Mouse (Mus musculus): ENCODE measurements around the gene Iqch. TPM values are rescaled to one million over a fixed set of nuclear protein-coding genes. Genes with fewer than 3 reads are reported as not detected.
A peak's percentile ranks its signal among the peaks of the same experiment; 100 is the strongest.

Gene Iqch
- polyA plus RNA-seq, 1 experiment, result not detected

- no peak for TF ChIP-seq POLR2A (IDR thresholded peaks at IDR 0.05; ENCODE audit: borderline replicate concordance, insufficient read depth, low read length)
- no peak for TF ChIP-seq CTCF (IDR thresholded peaks at IDR 0.05; ENCODE audit: borderline replicate concordance, insufficient read depth, low read depth, low read length)
- WGBS, result 93% methylated on average over 6 of the region's 6 CpGs
- no peaks in the 10 kb centered on the region for H3K27me3 ChIP-seq (ENCODE audit: control insufficient read depth, insufficient read depth, low read length)
- peaks cover 20% of the 10 kb centered on the region for H3K4me1 ChIP-seq (ENCODE audit: control insufficient read depth, insufficient read depth, low read length)
- no peak overlapping the region for H3K27ac ChIP-seq (ENCODE audit: insufficient read depth, low read length)
- no peak overlapping the region for H3K4me3 ChIP-seq (replicated peaks; ENCODE audit: insufficient read depth, low read depth, low read length)
- no peak for DNase-seq
Observed at GRCm38 (mm10) chr9:63644011-63644410, 41.7 kb upstream of the Iqch start.

GRCm38 (mm10) chr9:63641983-63642646, 39.8 kb upstream of the Iqch start:
- H3K4me1 ChIP-seq (ENCODE audit: control insufficient read depth, insufficient read depth, low read length), result peaks cover 8% of the 10 kb centered on the region
- DNase-seq, result peak in 1 of 2 experiments; percentile 44
- no peak overlapping the region for H3K4me3 ChIP-seq (replicated peaks; ENCODE audit: insufficient read depth, low read depth, low read length)
- no peak overlapping the region for H3K27ac ChIP-seq (ENCODE audit: insufficient read depth, low read length)
- TF ChIP-seq CTCF (IDR thresholded peaks at IDR 0.05; ENCODE audit: borderline replicate concordance, insufficient read depth, low read depth, low read length), result no peak
- no peaks in the 10 kb centered on the region for H3K27me3 ChIP-seq (ENCODE audit: control insufficient read depth, insufficient read depth, low read length)
- 66% methylated on average over 4 of the region's 4 CpGs for WGBS

GRCm38 (mm10) chr9:63636113-63636512, 33.8 kb upstream of the Iqch start:
- Histone ChIP-seq H3K4me3 (replicated peaks; ENCODE audit: insufficient read depth, low read depth, low read length) (no peak overlapping the region), H3K4me1 (ENCODE audit: control insufficient read depth, insufficient read depth, low read length) (no peaks in the 10 kb centered on the region), H3K27me3 (ENCODE audit: control insufficient read depth, insufficient read depth, low read length) (no peaks in the 10 kb centered on the region), H3K27ac (ENCODE audit: insufficient read depth, low read length) (no peak overlapping the region)
- no peak for TF ChIP-seq CTCF (IDR thresholded peaks at IDR 0.05; ENCODE audit: borderline replicate concordance, insufficient read depth, low read depth, low read length)
- TF ChIP-seq POLR2A (IDR thresholded peaks at IDR 0.05; ENCODE audit: borderline replicate concordance, insufficient read depth, low read length), result no peak
- 62% methylated on average over 7 of the region's 7 CpGs for WGBS
- DNase-seq, result no peak

GRCm38 (mm10) chr9:63633334-63633733, 31.0 kb upstream of the Iqch start:
- H3K4me3 ChIP-seq (replicated peaks; ENCODE audit: insufficient read depth, low read depth, low read length), result no peak overlapping the region
- no peak overlapping the region for H3K27ac ChIP-seq (ENCODE audit: insufficient read depth, low read length)
- TF ChIP-seq POLR2A (IDR thresholded peaks at IDR 0.05; ENCODE audit: borderline replicate concordance, insufficient read depth, low read length) (no peak), CTCF (IDR thresholded peaks at IDR 0.05; ENCODE audit: borderline replicate concordance, insufficient read depth, low read depth, low read length) (no peak)
- 68% methylated on average over 7 of the region's 7 CpGs for WGBS
- no peak for DNase-seq
- no peaks in the 10 kb centered on the region for H3K27me3 ChIP-seq (ENCODE audit: control insufficient read depth, insufficient read depth, low read length)
- H3K4me1 ChIP-seq (ENCODE audit: control insufficient read depth, insufficient read depth, low read length), result no peaks in the 10 kb centered on the region

- no peak for DNase-seq
- no peak overlapping the region for H3K27ac ChIP-seq (ENCODE audit: insufficient read depth, low read length)
- TF ChIP-seq POLR2A (IDR thresholded peaks at IDR 0.05; ENCODE audit: borderline replicate concordance, insufficient read depth, low read length) (no peak), CTCF (IDR thresholded peaks at IDR 0.05; ENCODE audit: borderline replicate concordance, insufficient read depth, low read depth, low read length) (no peak)
- no peaks in the 10 kb centered on the region for H3K27me3 ChIP-seq (ENCODE audit: control insufficient read depth, insufficient read depth, low read length)
- H3K4me3 ChIP-seq (replicated peaks; ENCODE audit: insufficient read depth, low read depth, low read length), result no peak overlapping the region
- 63% methylated on average over 11 of the region's 11 CpGs for WGBS
- H3K4me1 ChIP-seq (ENCODE audit: control insufficient read depth, insufficient read depth, low read length), result no peaks in the 10 kb centered on the region
Observed at GRCm38 (mm10) chr9:63632924-63633323, 30.6 kb upstream of the Iqch start.

GRCm38 (mm10) chr9:63632045-63632444, 29.8 kb upstream of the Iqch start:
- 76% methylated on average over 4 of the region's 4 CpGs for WGBS
- no peaks in the 10 kb centered on the region for H3K4me1 ChIP-seq (ENCODE audit: control insufficient read depth, insufficient read depth, low read length)
- no peak for DNase-seq
- TF ChIP-seq CTCF (IDR thresholded peaks at IDR 0.05; ENCODE audit: borderline replicate concordance, insufficient read depth, low read depth, low read length) (no peak), POLR2A (IDR thresholded peaks at IDR 0.05; ENCODE audit: borderline replicate concordance, insufficient read depth, low read length) (no peak)
- no peaks in the 10 kb centered on the region for H3K27me3 ChIP-seq (ENCODE audit: control insufficient read depth, insufficient read depth, low read length)
- no peak overlapping the region for H3K27ac ChIP-seq (ENCODE audit: insufficient read depth, low read length)
- no peak overlapping the region for H3K4me3 ChIP-seq (replicated peaks; ENCODE audit: insufficient read depth, low read depth, low read length)

- 65% methylated on average over 9 of the region's 9 CpGs for WGBS
- DNase-seq, result no peak
- Histone ChIP-seq H3K27ac (ENCODE audit: insufficient read depth, low read length) (no peak overlapping the region), H3K4me1 (ENCODE audit: control insufficient read depth, insufficient read depth, low read length) (peaks cover 10% of the 10 kb centered on the region), H3K27me3 (ENCODE audit: control insufficient read depth, insufficient read depth, low read length) (no peaks in the 10 kb centered on the region), H3K4me3 (replicated peaks; ENCODE audit: insufficient read depth, low read depth, low read length) (no peak overlapping the region)
- no peak for TF ChIP-seq POLR2A (IDR thresholded peaks at IDR 0.05; ENCODE audit: borderline replicate concordance, insufficient read depth, low read length)
Observed at GRCm38 (mm10) chr9:63625090-63625756, 22.9 kb upstream of the Iqch start.

- Histone ChIP-seq H3K27me3 (ENCODE audit: control insufficient read depth, insufficient read depth, low read length) (no peaks in the 10 kb centered on the region), H3K4me1 (ENCODE audit: control insufficient read depth, insufficient read depth, low read length) (peaks cover 10% of the 10 kb centered on the region), H3K4me3 (replicated peaks; ENCODE audit: insufficient read depth, low read depth, low read length) (no peak overlapping the region), H3K27ac (ENCODE audit: insufficient read depth, low read length) (no peak overlapping the region)
- DNase-seq, result no peak
- TF ChIP-seq POLR2A (IDR thresholded peaks at IDR 0.05; ENCODE audit: borderline replicate concordance, insufficient read depth, low read length) (no peak), CTCF (IDR thresholded peaks at IDR 0.05; ENCODE audit: borderline replicate concordance, insufficient read depth, low read depth, low read length) (no peak)
- WGBS, result 78% methylated on average over 15 of the region's 15 CpGs
Observed at GRCm38 (mm10) chr9:63623895-63624569, 21.7 kb upstream of the Iqch start.
